Mouse (Mus musculus) embryo, embryonic 10.5 days (tissue): Measurements from ENCODE around the gene Kcnj14.
A peak's percentile ranks its signal among the peaks of the same experiment; 100 is the strongest.

ENCODE experiments used
- DNase-seq: peaks from one replicate; pipeline ENCODE4 v3.0.0-alpha.2; 2015; ENCODE audit warnings: low spot score

The Kcnj14 gene

GRCm38 (mm10) chr7:45831128-45831525, 6.5 kb upstream of the Kcnj14 start:
- no peak for DNase-seq

- DNase-seq: peak; percentile 95
Measured at GRCm38 (mm10) chr7:45830427-45831127, 6.0 kb upstream of the Kcnj14 start, which contains the start of gene Grwd1. Gene Grwd1 (minus strand): TSS chr7:45830944.

- DNase-seq: no peak
Measured at GRCm38 (mm10) chr7:45826631-45827030, 2.0 kb upstream of the Kcnj14 start.

- DNase-seq: no peak
Measured at GRCm38 (mm10) chr7:45820913-45821312, 3.7 kb downstream of the Kcnj14 start.

- DNase-seq: no peak
Measured at GRCm38 (mm10) chr7:45819843-45820242, 4.7 kb downstream of the Kcnj14 start.

GRCm38 (mm10) chr7:45815984-45816351, 8.6 kb downstream of the Kcnj14 start:
- DNase-seq: no peak

GRCm38 (mm10) chr7:45815323-45815983, 9.1 kb downstream of the Kcnj14 start:
- peak; percentile 44 for DNase-seq

GRCm38 (mm10) chr7:45814841-45815240, 9.7 kb downstream of the Kcnj14 start:
- no peak for DNase-seq

- DNase-seq: peak; percentile 100
Measured at GRCm38 (mm10) chr7:45813787-45814779, 10.5 kb downstream of the Kcnj14 start, which contains the start of gene Cyth2. Gene Cyth2 (minus strand): TSS chr7:45814581.

GRCm38 (mm10) chr7:45812921-45813320, 11.7 kb downstream of the Kcnj14 start:
- no peak for DNase-seq

- DNase-seq: no peak
Measured at GRCm38 (mm10) chr7:45809276-45810075, 15.1 kb downstream of the Kcnj14 start.

GRCm38 (mm10) chr7:45808471-45808870, 16.1 kb downstream of the Kcnj14 start:
- no peak for DNase-seq

- DNase-seq: no peak
Measured at GRCm38 (mm10) chr7:45805941-45806340, 18.6 kb downstream of the Kcnj14 start.

GRCm38 (mm10) chr7:45802551-45802950, 22.0 kb downstream of the Kcnj14 start:
- no peak for DNase-seq

- peak; percentile 95 for DNase-seq
Measured at GRCm38 (mm10) chr7:45801348-45801747, 23.2 kb downstream of the Kcnj14 start.

- peak; percentile 64 for DNase-seq
Measured at GRCm38 (mm10) chr7:45800546-45801204, 23.9 kb downstream of the Kcnj14 start.

GRCm38 (mm10) chr7:45800001-45800400, 24.6 kb downstream of the Kcnj14 start:
- no peak for DNase-seq

GRCm38 (mm10) chr7:45798931-45799330, 25.7 kb downstream of the Kcnj14 start:
- no peak for DNase-seq

- no peak for DNase-seq
Measured at GRCm38 (mm10) chr7:45798511-45798836, 26.1 kb downstream of the Kcnj14 start.

- DNase-seq: no peak
Measured at GRCm38 (mm10) chr7:45797661-45798510, 26.7 kb downstream of the Kcnj14 start.
